Mouse (Mus musculus): Measurements from ENCODE around the gene Mbtd1.

DNA sequence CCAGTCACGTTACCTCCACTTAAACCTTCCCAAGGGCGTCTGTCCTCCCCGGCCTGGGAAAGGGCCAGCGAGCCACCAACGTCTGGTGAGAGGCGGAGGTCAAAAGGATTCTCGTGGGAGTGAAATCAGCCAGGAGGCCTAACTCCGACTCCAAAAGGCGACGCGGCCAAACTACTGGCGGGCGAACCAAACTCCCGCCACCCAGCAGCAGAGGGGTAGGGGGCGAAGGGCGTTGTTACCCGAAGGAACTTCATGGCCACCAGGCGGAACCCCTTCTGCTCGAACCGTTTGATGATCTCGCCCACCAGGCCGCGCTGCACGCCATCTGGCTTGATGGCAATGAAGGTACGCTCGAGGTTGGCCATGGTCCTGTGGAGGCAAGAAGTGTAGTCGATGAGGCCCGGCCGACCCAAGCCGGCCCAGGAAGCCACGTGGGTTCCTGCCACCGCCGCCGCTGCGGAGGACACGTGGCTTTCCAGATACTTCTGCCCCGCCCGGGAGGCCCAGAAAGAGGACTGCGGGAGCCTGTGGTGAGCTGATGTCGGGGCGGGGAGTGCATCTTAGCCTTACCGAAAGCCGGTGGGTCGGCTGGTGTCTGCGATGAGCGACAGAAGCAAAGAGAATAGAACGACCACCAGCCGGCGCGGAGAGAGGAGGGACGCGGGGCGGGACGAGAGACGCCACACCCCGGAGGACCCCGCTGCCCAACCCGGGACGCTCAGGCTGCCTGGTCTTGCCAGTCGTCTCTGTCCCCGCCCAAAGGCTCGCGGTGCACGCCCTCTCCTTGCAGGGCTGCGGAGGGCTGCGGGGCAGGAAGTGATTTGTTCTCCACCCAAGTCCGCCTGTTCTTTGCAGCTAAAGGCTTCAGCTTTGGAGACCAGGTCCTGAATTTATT is 69.9 kb downstream of the Mbtd1 start:
- TF ChIP-seq POLR2A (IDR thresholded peaks at IDR 0.05; ENCODE audit: insufficient read depth, low read depth, low read length): 0 out of 2 replicates have a peak, but pooled peaks have one; percentile 29
- peak; percentile 36; the same call in 1 of the 2 replicates for TF ChIP-seq CTCF (IDR thresholded peaks at IDR 0.05; ENCODE audit: insufficient read depth, low read depth, low read length)

Measured in olfactory bulb, adult 2 months (tissue).